Mouse (Mus musculus) brain, embryonic 14.5 days (tissue): ENCODE results near the gene Capza1.

Experiments used
- CTCF ChIP-seq: fragments of 200-500 bp; IDR thresholded peaks from 2 replicates; pipeline ENCODE4 v1.5.1; 2012; ENCODE audit warnings: inconsistent platforms, mild to moderate bottlenecking, moderate library complexity, borderline replicate concordance; ENCODE audit not compliant: insufficient read depth, insufficient read length; ENCODE audit errors: extremely low read depth
- POLR2A ChIP-seq: fragments of 200-500 bp; IDR thresholded peaks from 2 replicates; pipeline ENCODE4 v1.6.1; 2012; ENCODE audit warnings: mild to moderate bottlenecking, inconsistent platforms, borderline replicate concordance; ENCODE audit not compliant: poor library complexity, insufficient read depth, insufficient read length, severe bottlenecking; ENCODE audit errors: extremely low read depth

DNA sequence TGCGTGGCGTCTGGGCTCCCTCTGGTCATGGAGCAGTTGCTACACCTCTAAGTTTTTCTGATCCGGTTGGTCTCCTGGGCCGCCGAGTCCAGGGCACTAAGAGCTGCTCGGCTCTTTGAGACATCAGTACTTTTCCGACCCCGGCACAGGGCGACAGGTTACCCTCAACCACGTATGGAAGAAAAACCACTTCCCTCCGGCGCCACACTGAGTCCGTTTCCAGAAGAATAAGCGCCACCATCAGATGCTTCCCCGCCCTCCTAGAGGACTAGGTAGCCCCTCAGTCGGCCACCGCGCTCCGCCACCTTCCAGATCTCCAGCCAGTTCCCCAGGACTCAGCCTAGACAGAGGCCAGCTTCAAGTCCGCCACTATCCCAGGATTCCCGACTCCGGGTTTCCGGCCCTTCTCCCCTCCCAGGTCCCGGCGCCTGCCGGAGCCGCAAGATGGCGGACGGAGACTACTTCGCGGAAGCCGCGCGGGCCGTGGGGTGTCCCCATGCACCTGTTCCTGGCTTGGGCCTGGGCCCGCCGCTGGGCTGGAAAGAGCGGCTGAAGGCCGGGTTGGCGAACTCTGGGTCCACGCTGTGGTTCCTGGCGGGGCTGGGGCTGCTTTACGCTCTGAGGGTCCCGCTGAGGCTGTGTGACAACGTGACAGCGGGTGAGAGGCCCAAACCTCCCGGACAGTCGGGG is 491 bp upstream of the Capza1 start:
- no peak for TF ChIP-seq CTCF
- peak; percentile 82; the same call in 1 of the 2 replicates for TF ChIP-seq POLR2A
